Mouse (Mus musculus) neural tube, embryonic 10.5 days (tissue): ENCODE results near the gene Tlx2.
A peak's percentile ranks its signal among the peaks of the same experiment; 100 is the strongest.

Source experiments
- DNase-seq: peaks from one replicate; pipeline ENCODE4 v3.0.0-alpha.2; 2017; ENCODE audit warnings: low spot score; ENCODE audit errors: extremely low spot score

Tlx2 gene

DNA sequence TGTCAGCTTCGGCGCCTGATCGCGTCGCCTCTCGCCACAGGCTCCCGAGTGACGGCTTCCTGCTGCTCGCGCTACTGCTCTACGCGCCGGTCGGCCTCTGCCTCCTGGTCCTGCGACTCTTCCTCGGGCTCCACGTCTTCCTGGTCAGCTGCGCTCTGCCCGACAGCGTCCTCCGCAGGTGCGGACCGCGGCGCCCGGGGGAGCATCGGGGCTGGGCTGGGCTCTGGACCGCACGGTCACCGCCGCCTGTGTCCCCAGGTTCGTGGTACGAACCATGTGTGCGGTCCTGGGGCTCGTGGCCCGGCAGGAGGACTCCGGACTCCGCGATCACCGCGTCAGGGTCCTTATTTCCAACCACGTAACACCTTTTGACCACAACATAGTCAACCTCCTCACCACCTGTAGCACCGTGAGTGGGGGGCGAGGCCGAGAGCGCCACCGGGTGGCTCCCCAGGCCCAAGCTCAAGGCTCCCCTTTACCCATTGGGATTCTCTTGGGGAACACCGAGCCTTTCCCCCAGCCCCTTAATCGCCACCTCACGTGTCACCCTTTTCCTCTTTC is 15.1 kb downstream of the Tlx2 start, which contains the start of gene Htra2:
Htra2 (minus strand) TSS at position 403 of the 561 bp plus-strand sequence.
- DNase-seq, result no peak

DNA sequence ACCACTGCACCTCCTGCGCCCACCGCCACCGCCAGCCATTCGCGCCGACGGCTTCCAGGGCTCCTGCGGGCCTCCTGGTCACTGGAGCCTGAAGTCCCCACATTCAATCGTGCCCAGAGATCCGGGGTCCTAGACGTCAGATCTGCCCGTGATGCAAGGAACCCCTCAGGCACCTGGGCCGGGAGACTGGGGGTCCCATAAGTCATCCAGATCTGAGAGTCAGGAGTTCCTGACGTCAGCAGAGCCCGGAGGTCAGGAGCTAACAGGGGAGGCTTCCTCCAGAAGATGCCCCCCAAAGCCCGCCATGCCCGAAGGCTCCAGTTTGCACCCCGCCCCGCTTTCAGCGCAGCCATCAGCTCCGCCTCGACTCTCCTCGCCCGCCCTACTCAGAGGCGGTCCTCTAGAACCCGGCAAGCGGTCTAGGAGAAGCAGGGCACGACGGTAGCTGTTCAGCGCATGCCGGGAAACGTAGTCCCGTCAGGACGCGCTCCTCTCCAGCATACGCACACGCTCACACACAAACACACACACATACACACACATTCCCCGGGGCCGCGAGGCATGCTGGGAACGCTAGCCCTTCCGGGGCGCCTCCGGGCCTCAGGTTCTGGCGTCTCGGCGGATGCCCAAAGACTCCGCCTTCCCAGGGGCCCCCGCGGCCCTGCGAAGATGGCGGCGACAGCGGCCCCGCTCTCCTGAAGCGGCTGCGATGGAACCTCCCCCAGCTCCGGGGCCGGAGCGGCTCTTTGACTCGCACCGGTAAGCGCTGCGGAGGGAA is 15.8 kb downstream of the Tlx2 start, which contains the start of gene Aup1:
Aup1 (plus strand) TSS at position 448 of the 778 bp plus-strand sequence.
- peak; percentile 98 for DNase-seq

DNA sequence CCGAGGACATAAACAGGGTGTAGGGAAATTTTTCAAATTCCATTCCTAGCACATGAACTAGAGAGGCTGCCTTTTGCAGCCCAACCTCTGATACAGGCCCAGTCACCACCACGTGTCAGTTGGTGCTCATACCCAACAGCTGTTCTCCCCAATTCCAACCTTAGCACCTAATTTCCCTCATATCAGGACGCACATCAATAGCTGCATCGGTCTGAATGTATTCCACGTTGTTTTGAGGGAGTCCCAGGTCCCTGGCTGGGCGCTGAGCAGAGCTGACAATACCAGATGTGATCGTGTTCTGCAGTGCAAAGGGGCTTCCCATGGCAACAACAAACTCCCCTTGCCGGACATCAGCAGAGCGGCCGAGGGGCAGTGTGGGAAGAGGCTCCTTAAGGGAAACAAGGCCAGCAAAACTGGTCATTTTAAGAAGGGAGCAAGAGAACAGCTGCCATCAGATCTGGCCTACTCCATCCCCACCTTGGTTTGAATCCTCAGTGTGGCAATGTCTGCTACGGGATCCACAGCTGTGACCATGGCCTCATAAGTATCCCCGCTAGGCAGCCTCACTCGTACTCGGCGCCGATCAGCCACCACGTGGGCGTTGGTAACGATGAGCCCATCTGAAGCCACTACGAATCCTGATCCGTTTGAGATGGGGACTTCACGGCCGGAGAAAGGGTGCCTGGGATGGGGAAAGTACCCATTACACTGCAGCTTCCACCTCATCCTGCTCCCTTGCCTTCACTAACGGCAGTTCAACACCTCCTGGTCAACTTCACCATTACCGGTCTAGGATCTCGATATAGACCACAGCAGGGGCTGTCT is 16.7 kb downstream of the Tlx2 start:
- DNase-seq, result peak; percentile 66

- no peak for DNase-seq
Measured at GRCm38 (mm10) chr6:83049367-83049766, 20.7 kb downstream of the Tlx2 start.

DNA sequence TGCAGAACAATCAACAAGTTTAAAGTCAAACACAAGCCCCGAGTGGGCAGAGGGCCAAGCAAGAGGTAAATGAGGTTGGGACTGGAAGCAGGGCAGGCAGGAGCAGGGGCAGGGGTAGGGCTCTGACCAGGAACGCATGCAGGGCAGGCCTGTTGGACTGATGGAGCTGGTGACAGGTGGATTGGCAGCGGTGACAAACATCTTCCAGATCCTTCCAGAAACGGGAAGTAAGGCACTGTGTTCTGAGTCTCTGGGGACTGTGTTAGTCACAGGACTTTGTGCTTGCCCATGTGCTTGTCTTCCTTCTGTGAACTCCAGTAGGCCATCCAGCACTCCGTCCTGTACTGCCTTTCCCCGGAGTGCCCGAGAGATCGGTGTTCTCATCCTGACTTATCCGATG is 25.4 kb downstream of the Tlx2 start:
- DNase-seq, result no peak

DNA sequence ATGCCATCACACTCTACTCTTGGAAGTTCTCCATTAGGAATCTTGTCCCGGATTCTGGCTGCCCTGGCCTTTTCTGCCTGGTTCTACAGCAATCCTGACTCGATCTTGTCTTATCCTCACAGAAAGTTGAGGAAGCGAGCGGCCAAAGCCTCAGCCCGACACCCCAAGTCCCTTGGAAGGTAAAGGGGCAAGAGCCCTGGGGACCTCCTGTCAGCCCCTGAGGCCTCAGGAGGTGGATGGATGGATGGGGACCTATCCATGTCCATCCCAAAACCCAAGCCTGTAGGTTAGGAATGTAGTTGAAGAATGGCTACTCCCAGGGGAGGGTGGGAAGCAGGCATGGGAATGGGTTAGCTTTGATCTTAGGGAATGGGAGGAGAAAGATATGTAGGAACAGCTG is 26.1 kb downstream of the Tlx2 start:
- no peak for DNase-seq

DNA sequence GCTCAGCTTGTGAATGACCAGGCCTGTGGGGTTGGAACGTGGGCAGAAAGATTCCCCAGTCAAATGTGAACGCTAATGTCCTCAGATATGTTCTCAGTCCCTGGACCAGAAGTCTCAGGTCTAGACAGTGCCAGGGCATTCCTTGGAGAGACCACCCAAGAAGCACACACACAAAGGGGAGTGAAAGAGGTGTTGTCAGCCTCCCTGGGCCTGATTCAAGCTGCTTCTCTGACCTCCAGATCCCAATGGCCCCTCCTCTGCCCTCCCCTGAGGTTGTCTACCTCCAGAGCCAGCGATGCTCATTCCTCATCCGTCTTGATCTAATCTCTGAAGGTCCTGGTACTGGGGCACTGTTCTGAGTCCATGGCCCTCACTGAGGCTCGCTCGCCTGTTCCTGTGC is 26.5 kb downstream of the Tlx2 start:
- no peak for DNase-seq

- no peak for DNase-seq
Measured at GRCm38 (mm10) chr6:83040601-83041000, 29.5 kb downstream of the Tlx2 start.

- DNase-seq, result peak; percentile 93
Measured at GRCm38 (mm10) chr6:83038496-83039012, 31.5 kb downstream of the Tlx2 start.

- DNase-seq, result no peak
Measured at GRCm38 (mm10) chr6:83037188-83037587, 32.9 kb downstream of the Tlx2 start.

GRCm38 (mm10) chr6:83034463-83035055 is 35.5 kb downstream of the Tlx2 start:
- no peak for DNase-seq

DNA sequence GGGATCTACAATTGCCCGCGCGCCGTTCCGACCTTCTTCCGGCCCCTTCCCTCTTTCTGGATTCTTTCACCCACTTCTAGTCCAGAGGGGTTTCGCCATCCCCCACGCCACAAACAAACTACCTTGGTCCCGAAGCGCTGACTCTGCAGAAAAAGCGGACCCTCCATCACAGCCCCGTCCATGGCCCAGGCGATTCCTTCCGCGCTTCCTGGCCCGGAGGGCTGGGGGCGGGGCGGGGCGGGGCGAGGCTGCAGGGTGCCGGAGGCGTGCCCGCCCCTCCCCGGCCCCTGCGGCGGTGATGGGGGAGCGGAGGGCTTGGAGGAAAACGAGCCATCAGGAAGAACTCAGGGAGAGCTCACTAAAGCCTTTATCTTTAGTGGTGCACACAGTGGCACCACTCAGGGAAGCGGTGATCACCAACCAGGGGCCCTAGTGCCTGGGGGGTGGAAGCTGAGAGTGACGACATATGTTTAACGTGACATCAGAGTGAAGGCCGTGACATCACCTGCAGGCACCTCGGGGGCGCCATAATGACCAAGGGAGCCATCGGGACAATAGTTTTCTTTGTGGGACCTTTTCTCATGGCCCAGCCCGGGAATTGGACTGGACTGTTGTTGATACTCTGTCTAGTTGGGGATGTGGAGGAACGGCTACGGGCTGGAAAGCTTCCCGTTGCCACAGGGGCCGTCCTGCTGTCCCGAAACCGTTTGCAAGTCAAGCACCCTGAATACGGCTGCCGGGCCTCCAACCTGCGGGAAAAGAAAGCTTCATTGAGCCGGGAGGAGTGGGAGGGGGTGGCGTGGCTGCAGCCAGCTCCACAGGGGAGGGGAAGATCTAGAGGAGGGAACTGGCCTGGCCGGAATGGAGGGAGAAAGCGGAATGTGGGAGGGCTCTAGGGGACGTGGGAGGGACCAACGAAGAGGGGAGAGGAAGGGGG is 36.6 kb downstream of the Tlx2 start, which contains the start of the genes Dok1 and Loxl3:
Dok1 (minus strand) TSS at position 223 of the 937 bp plus-strand sequence.
Loxl3 (plus strand) TSS at position 925 of the 937 bp plus-strand sequence.
- DNase-seq, result peak; percentile 84

DNA sequence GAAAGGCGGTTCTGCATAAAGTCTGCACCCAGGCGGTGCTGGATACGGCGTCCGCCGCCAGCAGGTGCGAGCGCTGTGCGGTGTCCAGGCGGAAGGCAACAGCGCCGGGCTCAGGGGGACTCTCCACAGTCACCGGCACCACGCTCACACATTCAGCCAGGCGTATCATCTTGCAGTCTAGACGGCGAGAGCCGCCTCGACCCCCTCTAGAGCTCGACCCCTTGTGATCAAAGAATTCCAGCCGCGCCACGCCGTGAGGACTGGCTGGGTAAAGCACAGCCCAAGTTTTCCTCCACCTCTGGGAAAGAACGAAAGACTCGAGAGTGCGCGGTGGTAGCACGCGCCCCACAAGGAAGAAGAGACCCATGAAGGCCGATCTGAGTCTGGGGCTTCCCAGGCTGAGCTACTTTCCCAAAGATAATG is 37.3 kb downstream of the Tlx2 start:
- peak; percentile 74 for DNase-seq

- DNase-seq, result no peak
Measured at GRCm38 (mm10) chr6:83031921-83032590, 38.0 kb downstream of the Tlx2 start.

- no peak for DNase-seq
Measured at GRCm38 (mm10) chr6:83031111-83031510, 39.0 kb downstream of the Tlx2 start.

DNA sequence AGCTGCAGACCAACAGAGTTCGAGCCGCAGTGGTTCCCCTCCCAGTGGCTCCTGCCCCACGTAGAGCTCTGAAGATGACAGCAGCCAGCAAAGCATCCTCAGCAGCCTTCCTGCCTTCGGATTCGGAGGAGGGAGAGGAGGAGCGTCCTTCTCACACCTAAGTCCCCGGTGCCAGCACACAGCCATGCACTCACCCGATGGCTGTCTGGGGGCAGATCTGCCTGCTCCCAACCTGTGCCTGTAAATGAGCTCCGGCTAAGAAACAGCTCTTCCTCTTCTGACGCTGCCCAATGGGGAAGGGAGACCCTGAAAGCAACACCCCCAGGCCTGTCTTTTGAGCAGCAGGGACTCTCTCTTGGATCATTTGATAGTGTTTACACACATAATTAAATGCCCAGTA is 40.3 kb downstream of the Tlx2 start:
- DNase-seq, result no peak

DNA sequence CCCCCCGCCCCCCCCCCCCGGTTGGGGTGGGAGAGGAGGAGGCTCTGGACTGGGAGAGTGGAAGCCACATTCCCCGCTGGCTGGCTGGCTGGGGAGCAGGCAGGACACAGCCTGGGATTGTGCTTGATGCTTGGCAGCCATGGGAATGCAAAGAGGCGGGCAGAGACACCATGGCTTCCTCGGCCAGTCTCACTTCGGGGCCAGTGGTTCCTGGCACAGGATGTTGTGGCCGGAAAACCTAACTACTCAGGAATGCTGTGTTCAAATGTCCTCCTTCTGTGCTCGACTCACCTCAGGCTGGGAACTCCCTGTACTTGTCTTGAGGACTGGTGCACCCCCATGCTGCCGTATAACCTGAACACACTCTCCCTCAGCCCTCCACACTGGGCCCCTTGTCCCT is 42.4 kb downstream of the Tlx2 start:
- DNase-seq, result no peak

- DNase-seq, result no peak
Measured at GRCm38 (mm10) chr6:83027293-83027692, 42.8 kb downstream of the Tlx2 start.

- no peak for DNase-seq
Measured at GRCm38 (mm10) chr6:83025221-83025620, 44.9 kb downstream of the Tlx2 start.

DNA sequence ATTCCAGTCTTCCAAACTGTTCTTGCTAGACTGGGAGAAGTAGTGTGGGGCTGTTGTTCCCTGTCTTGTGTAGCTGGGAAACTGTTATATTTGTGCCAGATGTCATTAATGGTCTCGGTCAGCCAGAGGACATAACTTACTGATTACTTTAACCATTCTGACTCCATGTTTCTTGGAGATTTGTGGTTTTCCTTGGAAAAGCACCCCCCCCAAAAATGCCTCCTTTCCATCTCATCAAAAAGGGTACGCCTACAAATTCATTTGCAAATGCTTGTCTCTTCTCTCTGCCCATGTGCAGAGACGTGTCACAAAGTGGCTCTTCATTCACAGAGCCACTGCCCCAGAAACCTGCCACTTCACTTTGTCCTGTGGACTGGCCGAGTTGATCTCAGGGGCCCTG is 45.7 kb downstream of the Tlx2 start:
- DNase-seq, result no peak
